ENCODE assay signal across 21 mouse cellular contexts in the genomic region with DNA sequence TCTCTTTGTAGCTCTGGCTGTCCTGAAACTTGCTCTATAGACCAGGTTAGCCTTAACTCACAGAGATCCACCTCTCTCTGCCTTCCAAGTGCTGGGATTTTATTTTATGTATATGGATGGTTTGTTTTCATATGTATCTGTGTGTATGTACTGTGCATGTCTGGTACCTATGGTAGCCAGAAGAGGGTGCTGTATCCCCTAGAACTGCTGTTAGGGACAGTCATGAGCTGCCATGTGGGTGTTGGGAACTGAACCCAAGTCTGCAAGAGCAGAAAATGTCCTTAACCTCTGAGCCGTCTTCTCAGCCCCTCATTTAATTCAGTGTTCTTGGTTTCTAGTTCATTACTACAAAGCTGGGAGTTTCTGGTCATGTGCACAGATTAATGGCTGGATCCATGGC. TPM values are rescaled to one million over a fixed set of nuclear protein-coding genes. Genes with fewer than 3 reads are reported as not detected.
A peak's percentile ranks its signal among the peaks of the same experiment; 100 is the strongest.
DNase-seq lines count a peak whose midpoint lies in the region; ATAC-seq and TF ChIP-seq lines count a peak whose summit lies in the region.
"Had no signal": no experiment of that assay in that cellular context is flagged by ENCODE, and none has a peak within 500 bp of the region (broad histone marks: within the 10 kb centered on the region; RNA-seq: fewer than 3 reads in every experiment).

No protein-coding gene starts in this region.

- peak; percentile 10; the same call in 1 of the 2 replicates for TF ChIP-seq CTCF in hindbrain, postnatal 0 days (IDR thresholded peaks at IDR 0.05; ENCODE audit: low read depth)
- TF ChIP-seq CTCF in liver, postnatal 0 days (IDR thresholded peaks at IDR 0.05; ENCODE audit: low read depth), result peak; percentile 28; the same call in 1 of the 2 replicates
- peak; percentile 20 to 49 (median 22); a peak in 4 of 6 replicates for TF ChIP-seq CTCF in MEL (IDR thresholded peaks at IDR 0.05 in 2 of 3, conservative IDR thresholded peaks at IDR 0.05 in 1 of 3; ENCODE audit: control insufficient read depth in 1 of 3, insufficient read depth in 1 of 3, low read depth in 2 of 3, low read length in 3 of 3, poor library complexity in 1 of 3, severe bottlenecking in 1 of 3)

- TF ChIP-seq RAD21 in MEL (IDR thresholded peaks at IDR 0.05; ENCODE audit: low read depth, low read length), result peak; percentile 19

- H3K9ac ChIP-seq in hindbrain, postnatal 0 days (replicated peaks; ENCODE audit: low read length), result no peak overlapping the region
- no peak overlapping the region for H3K9ac ChIP-seq in hindbrain, embryonic 11.5 days (ENCODE audit: low read depth, low read length)
- no peak overlapping the region for H3K9ac ChIP-seq in liver, postnatal 0 days (replicated peaks)
- H3K9ac ChIP-seq in liver, embryonic 11.5 days (ENCODE audit: low read depth, low read length), result no peak overlapping the region
- no peak overlapping the region for H3K9ac ChIP-seq in MEL (ENCODE audit: control insufficient read depth, low read depth, low read length, poor library complexity, severe bottlenecking)
- H3K9ac ChIP-seq: embryonic facial prominence, embryonic 12.5 days; lung, embryonic 15.5 days; neural tube, embryonic 15.5 days had no signal

- H3K79me2 ChIP-seq in MEL (ENCODE audit: control insufficient read depth, insufficient read depth, low read length, poor library complexity), result no peaks in the 10 kb centered on the region

- WGBS in hindbrain, postnatal 0 days, result 100% methylated on average over 1 of the region's 1 CpGs
- 86% methylated on average over 1 of the region's 1 CpGs for WGBS in hindbrain, embryonic 11.5 days
- 90% methylated on average over 1 of the region's 1 CpGs for WGBS in liver, postnatal 0 days (ENCODE audit: insufficient replicate concordance)
- WGBS in liver, embryonic 11.5 days, result 86% methylated on average over 1 of the region's 1 CpGs

- ATAC-seq in hindbrain, postnatal 0 days, result no peak
- ATAC-seq in hindbrain, embryonic 11.5 days (ENCODE audit: low FRiP score), result no peak
- no peak for ATAC-seq in liver, postnatal 0 days
- ATAC-seq in liver, embryonic 11.5 days (replicated peaks; ENCODE audit: low FRiP score), result no peak
- ATAC-seq: hindbrain, embryonic 16.5 days had no signal

- no peak overlapping the region for H3K4me3 ChIP-seq in hindbrain, postnatal 0 days (ENCODE audit: low read length)
- H3K4me3 ChIP-seq in hindbrain, embryonic 11.5 days (ENCODE audit: low read depth, low read length), result no peak overlapping the region
- no peak overlapping the region for H3K4me3 ChIP-seq in liver, postnatal 0 days (ENCODE audit: low read depth, low read length)
- H3K4me3 ChIP-seq in liver, embryonic 11.5 days (ENCODE audit: low read depth, low read length), result no peak overlapping the region
- no peak overlapping the region for H3K4me3 ChIP-seq in MEL (ENCODE audit: control insufficient read depth in 1 of 2, insufficient read depth in 1 of 2, low read depth in 2 of 2, low read length in 2 of 2)
- H3K4me3 ChIP-seq: embryonic facial prominence, embryonic 12.5 days; lung, embryonic 15.5 days; neural tube, embryonic 15.5 days had no signal

- peaks cover 18% of the 10 kb centered on the region; the same call in 1 of the 2 replicates for H3K36me3 ChIP-seq in hindbrain, postnatal 0 days (ENCODE audit: insufficient read depth, low read length)
- H3K36me3 ChIP-seq in hindbrain, embryonic 11.5 days (ENCODE audit: control insufficient read depth, insufficient read depth, low read length), result peaks cover 8% of the 10 kb centered on the region; the same call in 1 of the 2 replicates
- peaks cover 36% of the 10 kb centered on the region for H3K36me3 ChIP-seq in liver, postnatal 0 days (replicated peaks; ENCODE audit: insufficient read depth, low read length)
- peaks cover 13% of the 10 kb centered on the region; the same call in 1 of the 2 replicates for H3K36me3 ChIP-seq in liver, embryonic 11.5 days (ENCODE audit: control insufficient read depth, insufficient read depth, low read length)
- H3K36me3 ChIP-seq in MEL (ENCODE audit: control insufficient read depth in 1 of 2, insufficient read depth in 2 of 2, low read length in 2 of 2), result peaks cover 0 to 2% of the 10 kb centered on the region in 2 experiments; a peak in 2 of 4 replicates
- H3K36me3 ChIP-seq in splenic B cell, adult 2 months (ENCODE audit: control insufficient read depth, insufficient read depth, low read length, poor library complexity, severe bottlenecking), result peaks cover 9% of the 10 kb centered on the region; the same call in 1 of the 2 replicates

- H3K27ac ChIP-seq in hindbrain, postnatal 0 days, result no peak overlapping the region
- H3K27ac ChIP-seq in hindbrain, embryonic 11.5 days (ENCODE audit: low read depth, low read length), result no peak overlapping the region
- H3K27ac ChIP-seq in liver, postnatal 0 days (ENCODE audit: low read depth), result no peak overlapping the region
- no peak overlapping the region for H3K27ac ChIP-seq in liver, embryonic 11.5 days (ENCODE audit: low read depth, low read length)
- no peak overlapping the region for H3K27ac ChIP-seq in MEL (ENCODE audit: control insufficient read depth, low read depth, low read length)
- H3K27ac ChIP-seq: embryonic facial prominence, embryonic 12.5 days; lung, embryonic 15.5 days; neural tube, embryonic 15.5 days had no signal

- no peaks in the 10 kb centered on the region for H3K27me3 ChIP-seq in hindbrain, postnatal 0 days (ENCODE audit: insufficient read depth, low read length)
- H3K27me3 ChIP-seq in hindbrain, embryonic 11.5 days (ENCODE audit: control insufficient read depth, insufficient read depth, low read length), result no peaks in the 10 kb centered on the region
- H3K27me3 ChIP-seq in liver, postnatal 0 days (ENCODE audit: insufficient read depth, low read length), result no peaks in the 10 kb centered on the region
- no peaks in the 10 kb centered on the region for H3K27me3 ChIP-seq in liver, embryonic 11.5 days (replicated peaks; ENCODE audit: control insufficient read depth, insufficient read depth, low read length)
- no peaks in the 10 kb centered on the region for H3K27me3 ChIP-seq in MEL (ENCODE audit: control insufficient read depth in 1 of 2, insufficient read depth in 2 of 2, low read length in 2 of 2)
- H3K27me3 ChIP-seq in splenic B cell, adult 2 months (ENCODE audit: control insufficient read depth, insufficient read depth, low read length, poor library complexity, severe bottlenecking), result no peaks in the 10 kb centered on the region
- H3K27me3 ChIP-seq: embryonic facial prominence, embryonic 12.5 days; lung, embryonic 15.5 days; neural tube, embryonic 15.5 days had no signal

- no peak for TF ChIP-seq POLR2A in MEL (IDR thresholded peaks at IDR 0.05; ENCODE audit: control insufficient read depth in 1 of 2, insufficient read depth in 1 of 2, low read depth in 1 of 2, low read length in 2 of 2, poor library complexity in 1 of 2)

- TF ChIP-seq EP300 in liver, postnatal 0 days (IDR thresholded peaks at IDR 0.05; ENCODE audit: low read depth), result no peak
- no peak for TF ChIP-seq EP300 in MEL (IDR thresholded peaks at IDR 0.05; ENCODE audit: low read depth in 1 of 2, low read length in 2 of 2)

- DNase-seq in hindbrain, postnatal 0 days (ENCODE audit: low spot score), result no peak
- DNase-seq in hindbrain, embryonic 11.5 days (ENCODE audit: low spot score), result no peak
- no peak for DNase-seq in liver, postnatal 0 days
- DNase-seq in liver, embryonic 11.5 days (ENCODE audit: low spot score), result no peak
- DNase-seq in MEL (ENCODE audit: low read depth, low spot score), result peak; percentile 43
- DNase-seq in splenic B cell, adult 2 months (ENCODE audit: low read depth, low spot score), result peak; percentile 24
- DNase-seq in adrenal gland, postnatal 36 days, result no peak
- DNase-seq in adrenal gland, adult 8-10 months, result no peak
- DNase-seq: cerebellum, adult 18-20 months; cerebellum, postnatal 14 days; kidney, adult 11 months; layer of hippocampus, postnatal 36 days; lung, postnatal 4 days; right cerebral cortex, adult 18-20 months; right cerebral cortex, postnatal 4 days had no signal

- no peaks in the 10 kb centered on the region for H3K4me1 ChIP-seq in hindbrain, postnatal 0 days (ENCODE audit: insufficient read depth, low read length)
- no peaks in the 10 kb centered on the region for H3K4me1 ChIP-seq in hindbrain, embryonic 11.5 days (replicated peaks; ENCODE audit: control insufficient read depth, insufficient read depth, low read length)
- H3K4me1 ChIP-seq in liver, postnatal 0 days (ENCODE audit: insufficient read depth), result no peaks in the 10 kb centered on the region
- no peaks in the 10 kb centered on the region for H3K4me1 ChIP-seq in liver, embryonic 11.5 days (replicated peaks; ENCODE audit: control insufficient read depth, insufficient read depth, low read length)
- no peaks in the 10 kb centered on the region for H3K4me1 ChIP-seq in MEL (ENCODE audit: control insufficient read depth in 1 of 2, insufficient read depth in 2 of 2, low read length in 2 of 2)
- H3K4me1 ChIP-seq: embryonic facial prominence, embryonic 12.5 days; lung, embryonic 15.5 days; neural tube, embryonic 15.5 days had no signal

- H3K9me3 ChIP-seq in hindbrain, postnatal 0 days (ENCODE audit: low read length), result no peaks in the 10 kb centered on the region
- H3K9me3 ChIP-seq in hindbrain, embryonic 11.5 days (ENCODE audit: control insufficient read depth, low read length), result no peaks in the 10 kb centered on the region
- no peaks in the 10 kb centered on the region for H3K9me3 ChIP-seq in liver, postnatal 0 days (ENCODE audit: low read length)
- H3K9me3 ChIP-seq in liver, embryonic 11.5 days (ENCODE audit: control insufficient read depth, low read length), result no peaks in the 10 kb centered on the region
- H3K9me3 ChIP-seq in MEL (replicated peaks; ENCODE audit: insufficient read depth, low read length), result no peaks in the 10 kb centered on the region
- H3K9me3 ChIP-seq: embryonic facial prominence, embryonic 12.5 days; G1E; lung, embryonic 15.5 days; neural tube, embryonic 15.5 days had no signal

- H3K4me2 ChIP-seq in hindbrain, postnatal 0 days (ENCODE audit: low read depth, low read length), result no peak overlapping the region
- no peak overlapping the region for H3K4me2 ChIP-seq in hindbrain, embryonic 11.5 days (replicated peaks; ENCODE audit: low read depth, low read length)
- no peak overlapping the region for H3K4me2 ChIP-seq in liver, postnatal 0 days (ENCODE audit: low read depth, low read length)
- no peak overlapping the region for H3K4me2 ChIP-seq in liver, embryonic 11.5 days
- H3K4me2 ChIP-seq: embryonic facial prominence, embryonic 12.5 days; heart, embryonic 11.5 days; lung, embryonic 15.5 days; neural tube, embryonic 15.5 days had no signal

RNA-seq across cellular contexts. Expression of a gene that starts 11.9 kb away (rescaled TPM):
- 15.7 and 23.1 TPM in 2 replicates for total RNA-seq in hindbrain, postnatal 0 days (2014; rRNA removed)
- 13.7 and 15.4 TPM in 2 replicates for polyA plus RNA-seq in hindbrain, postnatal 0 days (2015; fragmentation: Nextera tagmentation; extraction: Ambion mirVana)
- polyA plus RNA-seq in hindbrain, embryonic 11.5 days (2014; fragmentation: Nextera tagmentation; extraction: Ambion mirVana), result 11.6 and 12.9 TPM in 2 replicates
- polyA plus RNA-seq in liver, postnatal 0 days (2015; fragmentation: Nextera tagmentation; extraction: Ambion mirVana), result 13.9 and 14.3 TPM in 2 replicates
- 13.5 and 15.7 TPM in 2 replicates for polyA plus RNA-seq in liver, embryonic 11.5 days (2014; fragmentation: Nextera tagmentation; extraction: Ambion mirVana)
- 7.7 and 8.3 TPM in 2 replicates for total RNA-seq in MEL (2012; rRNA removed)
- polyA plus RNA-seq in MEL (2012; ENCODE audit: insufficient read depth in 1 of 2, insufficient read length in 2 of 2, low read depth in 1 of 2, low replicate concordance in 2 of 2, missing spikeins in 1 of 2), result 10 to 100 TPM in 1 of 2 experiments, not detected in 1; 12.1 TPM
- 10 to 100 TPM; 33.5 to 49.0 TPM for total RNA-seq in adrenal gland, postnatal 36 days (2021)
- 10 to 100 TPM; 40.4 to 49.6 (median 42.9) TPM for total RNA-seq in adrenal gland, adult 8-10 months (2022)

RNA-seq across cellular contexts. Expression of a gene that starts 14.4 kb away (rescaled TPM):
- 2.7 and 6.1 TPM in 2 replicates for total RNA-seq in hindbrain, postnatal 0 days (2014; rRNA removed)
- polyA plus RNA-seq in hindbrain, postnatal 0 days (2015; fragmentation: Nextera tagmentation; extraction: Ambion mirVana), result 3.7 and 3.8 TPM in 2 replicates
- 18.7 and 18.9 TPM in 2 replicates for polyA plus RNA-seq in hindbrain, embryonic 11.5 days (2014; fragmentation: Nextera tagmentation; extraction: Ambion mirVana)
- 10.6 and 11.0 TPM in 2 replicates for polyA plus RNA-seq in liver, postnatal 0 days (2015; fragmentation: Nextera tagmentation; extraction: Ambion mirVana)
- polyA plus RNA-seq in liver, embryonic 11.5 days (2014; fragmentation: Nextera tagmentation; extraction: Ambion mirVana), result 58.1 and 61.6 TPM in 2 replicates
- total RNA-seq in MEL (2012; rRNA removed), result 28.0 and 30.3 TPM in 2 replicates
- polyA plus RNA-seq in MEL (2012; ENCODE audit: insufficient read depth in 1 of 2, insufficient read length in 2 of 2, low read depth in 1 of 2, low replicate concordance in 2 of 2, missing spikeins in 1 of 2), result 10 to 100 TPM in 1 of 2 experiments, not detected in 1; 40.9 TPM
- total RNA-seq in adrenal gland, postnatal 36 days (2021), result 1 to 10 TPM; 1.2 to 1.7 TPM
- 1 to 10 TPM in 2 of 4 experiments, under 1 TPM in 2; 0.58 to 1.4 (median 1.0) TPM for total RNA-seq in adrenal gland, adult 8-10 months (2022)

RNA-seq across cellular contexts. Expression of a gene that starts 23.6 kb away (rescaled TPM):
- total RNA-seq in hindbrain, postnatal 0 days (2014; rRNA removed), result 32.8 and 39.5 TPM in 2 replicates
- 30.3 and 32.2 TPM in 2 replicates for polyA plus RNA-seq in hindbrain, postnatal 0 days (2015; fragmentation: Nextera tagmentation; extraction: Ambion mirVana)
- 32.9 and 41.5 TPM in 2 replicates for polyA plus RNA-seq in hindbrain, embryonic 11.5 days (2014; fragmentation: Nextera tagmentation; extraction: Ambion mirVana)
- polyA plus RNA-seq in liver, postnatal 0 days (2015; fragmentation: Nextera tagmentation; extraction: Ambion mirVana), result 0.97 and 0.99 TPM in 2 replicates
- polyA plus RNA-seq in liver, embryonic 11.5 days (2014; fragmentation: Nextera tagmentation; extraction: Ambion mirVana), result 11.7 and 12.9 TPM in 2 replicates
- 0.03 and 0.08 TPM in 2 replicates for total RNA-seq in MEL (2012; rRNA removed)
- under 1 TPM in 1 of 2 experiments, not detected in 1; 0.08 TPM for polyA plus RNA-seq in MEL (2012; ENCODE audit: insufficient read depth in 1 of 2, insufficient read length in 2 of 2, low read depth in 1 of 2, low replicate concordance in 2 of 2, missing spikeins in 1 of 2)
- 1 to 10 TPM; 2.1 to 4.7 TPM for total RNA-seq in adrenal gland, postnatal 36 days (2021)
- 1 to 10 TPM; 3.5 to 6.6 (median 5.2) TPM for total RNA-seq in adrenal gland, adult 8-10 months (2022)
- polyA plus RNA-seq: G1E had no signal

RNA-seq across cellular contexts. Expression of a gene that starts 47.6 kb away (rescaled TPM):
- 25.3 and 25.5 TPM in 2 replicates for total RNA-seq in hindbrain, postnatal 0 days (2014; rRNA removed)
- 57.2 and 61.9 TPM in 2 replicates for polyA plus RNA-seq in hindbrain, postnatal 0 days (2015; fragmentation: Nextera tagmentation; extraction: Ambion mirVana)
- polyA plus RNA-seq in hindbrain, embryonic 11.5 days (2014; fragmentation: Nextera tagmentation; extraction: Ambion mirVana), result 24.8 and 35.0 TPM in 2 replicates
- polyA plus RNA-seq in liver, postnatal 0 days (2015; fragmentation: Nextera tagmentation; extraction: Ambion mirVana), result 2.8 and 2.9 TPM in 2 replicates
- polyA plus RNA-seq in liver, embryonic 11.5 days (2014; fragmentation: Nextera tagmentation; extraction: Ambion mirVana), result 5.7 and 9.8 TPM in 2 replicates
- 1.2 and 1.8 TPM in 2 replicates for total RNA-seq in MEL (2012; rRNA removed)
- polyA plus RNA-seq in MEL (2012; ENCODE audit: insufficient read depth in 1 of 2, insufficient read length in 2 of 2, low read depth in 1 of 2, low replicate concordance in 2 of 2, missing spikeins in 1 of 2), result 1 to 10 TPM in 1 of 2 experiments, not detected in 1; 2.6 TPM
- total RNA-seq in adrenal gland, postnatal 36 days (2021), result 10 to 100 TPM; 13.2 to 18.8 TPM
- total RNA-seq in adrenal gland, adult 8-10 months (2022), result 10 to 100 TPM; 17.3 to 39.9 (median 27.8) TPM

Comparison
In these comparisons a context has a peak if more than half of its experiments do, and no peak if none do; other contexts are left out.
1. DNase-seq: peak in MEL (single experiment) and splenic B cell, adult 2 months (single experiment); none in hindbrain, postnatal 0 days (single experiment), hindbrain, embryonic 11.5 days (single experiment), liver, postnatal 0 days (single experiment), liver, embryonic 11.5 days (single experiment), adrenal gland, postnatal 36 days (0 of 2) and adrenal gland, adult 8-10 months (single experiment).
2. Peak in every context shown above with its lines, with median percentiles within 50 percentile points of each other: CTCF ChIP-seq.